Mouse (Mus musculus): ENCODE results near the gene Btla. TPM values are rescaled to one million over a fixed set of nuclear protein-coding genes. Genes with fewer than 3 reads are reported as not detected.

Gene Btla
- polyA plus RNA-seq, 2 experiments, result 0.35 to 0.73 TPM

GRCm38 (mm10) chr16:45244930-45245472, 20.9 kb downstream of the Btla start:
- 56% methylated on average over 3 of the region's 3 CpGs for WGBS
- Histone ChIP-seq H3K9ac (ENCODE audit: low read depth, low read length, severe bottlenecking) (no peak overlapping the region), H3K36me3 (ENCODE audit: control insufficient read depth, insufficient read depth, low read length) (no peaks in the 10 kb centered on the region), H3K27me3 (ENCODE audit: control insufficient read depth, insufficient read depth, low read length) (no peaks in the 10 kb centered on the region), H3K4me1 (ENCODE audit: control insufficient read depth, insufficient read depth, low read length) (no peaks in the 10 kb centered on the region), H3K9me3 (ENCODE audit: control insufficient read depth, low read length) (no peaks in the 10 kb centered on the region), H3K27ac (replicated peaks; ENCODE audit: low read depth, low read length) (no peak overlapping the region), H3K4me2 (replicated peaks; ENCODE audit: low read depth, low read length, severe bottlenecking) (no peak overlapping the region), H3K4me3 (replicated peaks; ENCODE audit: low read length) (no peak overlapping the region)
- TF ChIP-seq POLR2A (IDR thresholded peaks at IDR 0.05; ENCODE audit: borderline replicate concordance, extremely low read depth, insufficient read depth, insufficient read length), result no peak
- DNase-seq (ENCODE audit: low spot score) (no peak), ATAC-seq (ENCODE audit: low FRiP score, low read depth) (no peak; the same call in 1 of the 2 replicates)

- no peaks in the 10 kb centered on the region for H3K4me1 ChIP-seq (ENCODE audit: control insufficient read depth, insufficient read depth, low read length)
- TF ChIP-seq POLR2A (IDR thresholded peaks at IDR 0.05; ENCODE audit: borderline replicate concordance, extremely low read depth, insufficient read depth, insufficient read length), result no peak
- H3K9me3 ChIP-seq (ENCODE audit: control insufficient read depth, low read length), result no peaks in the 10 kb centered on the region
- no peak overlapping the region for H3K4me2 ChIP-seq (replicated peaks; ENCODE audit: low read depth, low read length, severe bottlenecking)
- DNase-seq (ENCODE audit: low spot score) (no peak), ATAC-seq (ENCODE audit: low FRiP score, low read depth) (no peak)
- WGBS, result 79% methylated on average over 2 of the region's 2 CpGs
- H3K27ac ChIP-seq (replicated peaks; ENCODE audit: low read depth, low read length), result no peak overlapping the region
- no peaks in the 10 kb centered on the region for H3K27me3 ChIP-seq (ENCODE audit: control insufficient read depth, insufficient read depth, low read length)
- H3K4me3 ChIP-seq (replicated peaks; ENCODE audit: low read length), result no peak overlapping the region
- no peaks in the 10 kb centered on the region for H3K36me3 ChIP-seq (ENCODE audit: control insufficient read depth, insufficient read depth, low read length)
- no peak overlapping the region for H3K9ac ChIP-seq (ENCODE audit: low read depth, low read length, severe bottlenecking)
Observed at GRCm38 (mm10) chr16:45249761-45250160, 25.6 kb downstream of the Btla start.

GRCm38 (mm10) chr16:45250317-45250716, 26.2 kb downstream of the Btla start:
- DNase-seq (ENCODE audit: low spot score), result no peak
- H3K36me3 ChIP-seq (ENCODE audit: control insufficient read depth, insufficient read depth, low read length), result no peaks in the 10 kb centered on the region
- H3K9me3 ChIP-seq (ENCODE audit: control insufficient read depth, low read length), result no peaks in the 10 kb centered on the region
- TF ChIP-seq POLR2A (IDR thresholded peaks at IDR 0.05; ENCODE audit: borderline replicate concordance, extremely low read depth, insufficient read depth, insufficient read length), result no peak
- no peak overlapping the region for H3K4me3 ChIP-seq (replicated peaks; ENCODE audit: low read length)
- H3K27me3 ChIP-seq (ENCODE audit: control insufficient read depth, insufficient read depth, low read length), result no peaks in the 10 kb centered on the region
- no peak for ATAC-seq (ENCODE audit: low FRiP score, low read depth)
- no peak overlapping the region for H3K4me2 ChIP-seq (replicated peaks; ENCODE audit: low read depth, low read length, severe bottlenecking)
- no peak overlapping the region for H3K27ac ChIP-seq (replicated peaks; ENCODE audit: low read depth, low read length)
- H3K9ac ChIP-seq (ENCODE audit: low read depth, low read length, severe bottlenecking), result no peak overlapping the region
- H3K4me1 ChIP-seq (ENCODE audit: control insufficient read depth, insufficient read depth, low read length), result no peaks in the 10 kb centered on the region

- Histone ChIP-seq H3K9me3 (ENCODE audit: control insufficient read depth, low read length) (no peaks in the 10 kb centered on the region), H3K9ac (ENCODE audit: low read depth, low read length, severe bottlenecking) (no peak overlapping the region), H3K4me1 (ENCODE audit: control insufficient read depth, insufficient read depth, low read length) (no peaks in the 10 kb centered on the region), H3K4me3 (replicated peaks; ENCODE audit: low read length) (no peak overlapping the region), H3K27me3 (ENCODE audit: control insufficient read depth, insufficient read depth, low read length) (no peaks in the 10 kb centered on the region), H3K27ac (replicated peaks; ENCODE audit: low read depth, low read length) (no peak overlapping the region), H3K4me2 (replicated peaks; ENCODE audit: low read depth, low read length, severe bottlenecking) (no peak overlapping the region), H3K36me3 (ENCODE audit: control insufficient read depth, insufficient read depth, low read length) (no peaks in the 10 kb centered on the region)
- DNase-seq (ENCODE audit: low spot score) (no peak), ATAC-seq (ENCODE audit: low FRiP score, low read depth) (no peak)
- 81% methylated on average over 6 of the region's 6 CpGs for whole genome bisulfite sequencing
- no peak for TF ChIP-seq POLR2A (IDR thresholded peaks at IDR 0.05; ENCODE audit: borderline replicate concordance, extremely low read depth, insufficient read depth, insufficient read length)
Observed at GRCm38 (mm10) chr16:45251773-45252413, 27.8 kb downstream of the Btla start.

GRCm38 (mm10) chr16:45255183-45255861, 31.2 kb downstream of the Btla start:
- Histone ChIP-seq H3K27me3 (ENCODE audit: control insufficient read depth, insufficient read depth, low read length) (no peaks in the 10 kb centered on the region), H3K9me3 (ENCODE audit: control insufficient read depth, low read length) (no peaks in the 10 kb centered on the region), H3K27ac (replicated peaks; ENCODE audit: low read depth, low read length) (no peak overlapping the region), H3K36me3 (ENCODE audit: control insufficient read depth, insufficient read depth, low read length) (no peaks in the 10 kb centered on the region), H3K4me3 (replicated peaks; ENCODE audit: low read length) (no peak overlapping the region), H3K4me1 (ENCODE audit: control insufficient read depth, insufficient read depth, low read length) (no peaks in the 10 kb centered on the region), H3K4me2 (replicated peaks; ENCODE audit: low read depth, low read length, severe bottlenecking) (no peak overlapping the region), H3K9ac (ENCODE audit: low read depth, low read length, severe bottlenecking) (no peak overlapping the region)
- DNase-seq (ENCODE audit: low spot score), result no peak
- no peak for TF ChIP-seq POLR2A (IDR thresholded peaks at IDR 0.05; ENCODE audit: borderline replicate concordance, extremely low read depth, insufficient read depth, insufficient read length)
- 87% methylated on average over 7 of the region's 7 CpGs for WGBS
- ATAC-seq (ENCODE audit: low FRiP score, low read depth), result no peak
